Mouse (Mus musculus) left cerebral cortex, postnatal 14 days (tissue): ENCODE results near the gene Cd320. TPM values are rescaled to one million over a fixed set of nuclear protein-coding genes. Genes with fewer than 3 reads are reported as not detected.

Experiments used
- DNase-seq, 2 experiments: peaks; one replicate each; pipeline ENCODE4 v3.0.0; 2021 to 2022; ENCODE audit warnings: low spot score in 2 of 2, mixed read lengths in 1 of 2
- intact Hi-C: fragments of 180-260 bp; cut with DNase I; formaldehyde crosslinking; loops from one replicate; pipeline ENCODE4 v1.15.1; 2025
- long read RNA-seq, 2 experiments: library from polyadenylated mRNA; stranded (forward); transcript quantifications; one replicate each; pipeline ENCODE4 v2.0.0; 2021
- total RNA-seq, 2 experiments: library from RNA; stranded (reverse); gene quantifications; 2 replicates each; pipeline ENCODE4 v1.2.3; 2021

Gene Cd320
- 10 to 100 TPM; 29.3 to 31.9 TPM for total RNA-seq
- long read RNA-seq, experiment 1, transcript Cd320-201 (5 exons, 2,209 nt), result major isoform, 30 of 31 reads
- long read RNA-seq, experiment 1, partial matches to known transcripts, result 0 of 31 reads
- long read RNA-seq, experiment 1, other reads (novel, unspliced or antisense), result 1 of 31 reads
- long read RNA-seq, experiment 2, transcript Cd320-201 (5 exons, 2,209 nt), result major isoform, 26 of 32 reads
- long read RNA-seq, experiment 2, partial matches to known transcripts, result 0 of 32 reads
- long read RNA-seq, experiment 2, other reads (novel, unspliced or antisense), result 2 of 32 reads

GRCm38 (mm10) chr17:33842966-33843795, at the start of gene Cd320:
TSS of gene Cd320 (plus strand) at chr17:33843091.
- intact Hi-C loops, result no loop called here
- peak; percentile 92 to 93 for DNase-seq

- no peak for DNase-seq
- intact Hi-C loops, result loop anchor here (5.0 kb wide), 1 partner anchor 361 kb away; no protein-coding TSS in a partner anchor
Observed at GRCm38 (mm10) chr17:33798306-33798705, 44.6 kb upstream of the Cd320 start.

- DNase-seq, result no peak
- intact Hi-C loops, result loop anchor here (5.0 kb wide), 1 partner anchor 362 kb away; no protein-coding TSS in a partner anchor
Observed at GRCm38 (mm10) chr17:33799277-33799676, 43.6 kb upstream of the Cd320 start.

DNA sequence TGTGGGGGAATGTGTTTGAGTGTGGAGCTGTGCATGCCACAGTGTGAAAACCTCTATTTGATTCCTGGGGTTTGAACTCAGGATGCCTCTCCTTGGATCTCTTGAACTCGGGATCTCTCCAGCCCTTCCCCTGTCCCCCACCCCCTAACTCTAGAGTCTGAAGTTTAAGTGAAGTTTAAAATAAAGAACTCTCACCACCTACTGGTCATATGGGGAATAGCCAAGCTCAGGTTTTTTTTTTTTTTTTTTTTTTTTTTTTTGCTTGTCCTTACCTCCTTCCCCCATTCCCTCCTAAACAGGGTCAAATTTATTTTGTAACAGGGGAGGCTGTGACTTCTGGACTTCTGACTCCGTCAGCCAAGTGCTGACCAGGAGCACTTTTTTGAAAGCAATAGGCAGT, 40.7 kb upstream of the Cd320 start:
- DNase-seq, result no peak
- intact Hi-C loops, result loop anchor here (5.0 kb wide), 1 partner anchor 75 kb away; no protein-coding TSS in a partner anchor

DNA sequence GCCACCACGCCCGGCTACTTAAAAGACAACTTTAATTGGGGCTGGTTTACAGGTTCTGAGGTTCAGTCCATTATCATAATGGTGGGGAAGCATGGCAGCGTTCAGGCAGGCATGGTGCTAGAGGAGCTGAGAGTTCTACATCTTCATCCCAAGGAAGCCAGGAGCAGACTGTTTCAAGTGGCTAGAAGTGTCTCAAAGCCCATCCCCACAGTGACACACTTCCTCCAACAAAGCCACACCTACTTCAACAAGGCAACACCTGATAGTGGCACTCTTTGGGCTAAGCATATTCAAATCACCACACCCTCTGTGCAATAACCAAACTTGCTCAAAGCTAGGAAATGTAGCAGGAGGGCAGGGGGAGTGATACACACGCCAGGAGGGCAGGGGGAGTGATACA, 38.7 kb upstream of the Cd320 start:
- intact Hi-C loops, result loop anchor here (5.0 kb wide), 1 partner anchor 77 kb away; no protein-coding TSS in a partner anchor
- no peak for DNase-seq

DNA sequence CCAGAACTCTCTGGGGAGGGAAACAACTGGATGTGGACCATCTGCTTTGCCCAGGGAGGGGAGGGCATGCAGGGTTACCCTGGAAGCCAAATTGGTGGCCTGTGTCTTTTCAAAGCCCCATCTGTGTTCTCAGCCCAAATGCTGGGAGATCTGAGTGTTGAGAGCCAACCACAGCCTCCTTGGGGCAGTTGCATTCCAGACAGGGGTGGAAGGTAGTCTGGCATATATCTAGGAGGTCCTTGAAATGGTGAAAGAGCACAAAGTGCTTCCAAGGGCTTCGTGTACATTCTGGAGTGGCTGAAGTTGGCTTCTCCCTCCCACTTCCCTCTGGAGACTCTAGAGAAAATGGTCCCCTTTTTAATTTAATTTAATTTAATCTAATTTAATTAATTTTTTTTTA, 38.1 kb upstream of the Cd320 start:
- intact Hi-C loops, result loop anchor here (5.0 kb wide), 1 partner anchor 77 kb away; no protein-coding TSS in a partner anchor
- no peak for DNase-seq

- intact Hi-C loops, result no loop called here
- DNase-seq, result no peak
Observed at GRCm38 (mm10) chr17:33807181-33807888, 35.6 kb upstream of the Cd320 start.

GRCm38 (mm10) chr17:33808192-33808591, 34.7 kb upstream of the Cd320 start:
- no peak for DNase-seq
- intact Hi-C loops, result no loop called here

DNA sequence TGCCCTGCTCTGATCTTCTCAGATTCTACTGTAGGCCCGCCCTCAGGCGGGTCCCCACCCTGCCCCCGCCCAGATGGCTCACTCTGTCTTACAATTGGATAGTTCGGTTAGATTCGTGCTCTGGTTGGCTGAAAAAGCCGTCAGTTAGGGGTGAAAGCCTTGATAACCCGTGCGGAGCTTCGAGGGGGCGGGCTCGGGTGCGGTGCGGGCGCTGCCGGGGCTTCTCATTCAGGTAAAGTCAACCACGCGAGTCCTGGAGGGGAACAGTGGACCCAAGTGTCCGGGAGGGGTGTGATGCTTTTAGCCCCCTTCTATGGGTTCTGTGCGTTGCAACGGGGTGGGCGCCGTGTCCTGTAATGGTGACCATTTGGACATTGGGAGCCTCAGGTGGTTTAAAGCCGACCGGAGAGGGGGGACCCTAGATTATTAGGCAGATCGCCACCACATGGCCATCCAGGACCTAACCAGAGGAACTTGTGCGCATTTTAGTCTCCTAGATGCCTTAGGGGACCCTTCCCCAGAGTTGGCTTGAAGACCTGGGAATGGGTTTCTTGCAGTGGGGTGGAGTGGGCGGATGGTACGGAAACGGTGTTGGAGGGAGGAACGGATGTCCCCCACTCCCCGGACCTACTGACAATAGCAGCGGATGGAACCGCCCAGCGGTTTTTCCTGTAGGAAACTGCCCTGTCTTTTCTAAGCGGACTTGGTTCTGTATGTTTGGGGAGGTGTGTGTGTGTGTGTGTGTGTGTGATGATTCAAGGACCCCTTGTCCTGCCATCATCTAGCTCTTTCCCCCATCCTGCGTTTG, 32.4 kb upstream of the Cd320 start, which contains the start of gene Kank3:
TSS of gene Kank3 (plus strand) at position 186 of the 808 bp plus-strand sequence.
- peak; percentile 94 to 96 for DNase-seq
- intact Hi-C loops, result loop anchor here (5.0 kb wide), 1 partner anchor 48 kb away; the partner anchor contains the start of gene Rab11b

DNA sequence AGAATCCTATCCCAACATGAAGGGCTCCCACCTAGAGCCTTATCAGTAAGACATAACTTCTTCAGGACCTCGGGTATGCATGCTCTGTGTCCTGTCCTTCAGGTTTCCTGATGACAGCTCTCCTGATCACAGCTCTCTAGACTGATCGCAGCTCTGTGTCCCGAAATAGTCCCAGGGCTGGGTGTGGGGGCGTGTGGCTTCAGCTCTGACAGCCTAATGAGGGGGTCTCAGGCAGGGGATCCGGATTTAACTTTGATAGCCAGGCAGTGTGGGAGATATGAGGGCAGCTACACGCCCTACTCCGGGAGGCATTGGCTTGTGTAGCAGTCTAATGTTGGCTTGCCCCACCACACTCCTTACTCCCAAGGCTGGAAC, 31.8 kb upstream of the Cd320 start:
- DNase-seq, result no peak
- intact Hi-C loops, result loop anchor here (5.0 kb wide), 1 partner anchor 49 kb away; the partner anchor contains the start of gene Rab11b

- intact Hi-C loops, result loop anchor here (5.0 kb wide), 1 partner anchor 50 kb away; the partner anchor contains the start of gene Rab11b
- no peak for DNase-seq
Observed at GRCm38 (mm10) chr17:33812475-33812874, 30.4 kb upstream of the Cd320 start.

GRCm38 (mm10) chr17:33812990-33813389, 29.9 kb upstream of the Cd320 start:
- intact Hi-C loops, result loop anchor here (5.0 kb wide), 1 partner anchor 51 kb away; the partner anchor contains the start of gene Rab11b
- no peak for DNase-seq

GRCm38 (mm10) chr17:33815399-33815798, 27.5 kb upstream of the Cd320 start:
- no peak for DNase-seq
- intact Hi-C loops, result no loop called here

DNA sequence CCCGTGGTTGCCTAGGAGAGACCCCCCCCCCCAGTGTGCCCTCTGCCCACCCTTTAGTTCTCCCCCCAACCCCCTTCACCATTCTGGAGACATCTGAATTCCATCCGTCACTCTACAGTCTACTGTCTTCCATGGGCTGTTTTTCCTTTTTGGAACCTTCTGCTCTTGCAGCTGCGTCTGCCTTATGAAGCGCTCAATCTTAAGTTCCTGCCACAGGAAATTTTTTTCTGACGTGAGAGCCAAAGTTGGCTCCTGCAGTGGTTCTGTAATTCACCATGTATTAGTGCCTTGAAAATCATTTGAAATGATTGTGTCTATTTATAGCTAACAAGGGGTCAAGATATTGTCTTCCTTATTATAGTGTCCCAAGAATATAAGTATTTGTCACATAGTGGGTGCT, 26.3 kb upstream of the Cd320 start:
- intact Hi-C loops, result no loop called here
- no peak for DNase-seq

GRCm38 (mm10) chr17:33817184-33817968, 25.5 kb upstream of the Cd320 start:
- intact Hi-C loops, result no loop called here
- DNase-seq, result peak; percentile 92 to 95

- intact Hi-C loops, result no loop called here
- no peak for DNase-seq
Observed at GRCm38 (mm10) chr17:33817969-33818643, 24.8 kb upstream of the Cd320 start.

- DNase-seq, result no peak
- intact Hi-C loops, result no loop called here
Observed at GRCm38 (mm10) chr17:33822436-33822959, 20.4 kb upstream of the Cd320 start.
